Mouse (Mus musculus) stomach, postnatal 0 days (tissue): ENCODE data around the gene Cdh1.

Experiments used
- CTCF ChIP-seq: IDR thresholded peaks from 2 replicates; pipeline ENCODE4 v1.5.1; 2016; ENCODE audit warnings: antibody characterized with exemption, low read depth, mild to moderate bottlenecking, moderate library complexity
- EP300 ChIP-seq: optimal IDR thresholded peaks from 2 replicates; pipeline ENCODE3; 2016; ENCODE audit warnings: antibody characterized with exemption

- TF ChIP-seq EP300, result no peak
- TF ChIP-seq CTCF, result no peak
These were observed 32.1 kb downstream of the Cdh1 start for GRCm38 (mm10) chr8:106635284-106635683.
